Mouse (Mus musculus): ENCODE measurements around the gene Igfbp7.

GRCm38 (mm10) chr5:77381686-77382085, 26.2 kb downstream of the Igfbp7 start:
- TF ChIP-seq CTCF (IDR thresholded peaks at IDR 0.05; ENCODE audit: low read depth): no peak
- TF ChIP-seq EP300 (optimal IDR thresholded peaks at IDR 0.05): no peak

Data from stomach, postnatal 0 days (tissue).